Comparison of ENCODE assay signal across 15 mouse cellular contexts in genomic region chr11:20034337-20034947, GRCm38 (mm10).
A peak's percentile ranks its signal among the peaks of the same experiment; 100 is the strongest.
DNase-seq lines count a peak whose midpoint lies in the region; TF ChIP-seq lines count a peak whose summit lies in the region.
"Had no signal": no experiment of that assay in that cellular context is flagged by ENCODE, and none has a peak within 500 bp of the region (broad histone marks: within the 10 kb centered on the region; RNA-seq: fewer than 3 reads in every experiment).

No protein-coding gene starts in this region.

- TF ChIP-seq POLR2A in ES-Bruce4 (IDR thresholded peaks at IDR 0.05; ENCODE audit: insufficient read depth, low read length) = no peak
- no peak for TF ChIP-seq POLR2A in cortical plate, adult 2 months (IDR thresholded peaks at IDR 0.05; ENCODE audit: extremely low read depth, insufficient read depth, low read length)

- TF ChIP-seq CTCF in gastrocnemius, adult 2 months (IDR thresholded peaks at IDR 0.05) = no peak
- no peak for TF ChIP-seq CTCF in layer of hippocampus, adult 2 months (conservative IDR thresholded peaks at IDR 0.05)
- no peak for TF ChIP-seq CTCF in ES-Bruce4 (IDR thresholded peaks at IDR 0.05; ENCODE audit: low read depth, low read length)
- no peak for TF ChIP-seq CTCF in cortical plate, adult 2 months (IDR thresholded peaks at IDR 0.05; ENCODE audit: extremely low read depth, insufficient read depth, low read length)

- 73% methylated on average over 14 of the region's 14 CpGs for WGBS in embryonic facial prominence, embryonic 10.5 days

- no peak overlapping the region for H3K4me3 ChIP-seq in gastrocnemius, adult 2 months
- no peak overlapping the region for H3K4me3 ChIP-seq in layer of hippocampus, adult 2 months
- 0 out of 2 replicates have a peak overlapping the region, but pooled peaks have one; percentile 12 for H3K4me3 ChIP-seq in ES-Bruce4 (ENCODE audit: low read depth, low read length)
- H3K4me3 ChIP-seq in cortical plate, adult 2 months (ENCODE audit: insufficient read depth, low read length) = no peak overlapping the region
- no peak overlapping the region for H3K4me3 ChIP-seq in embryonic facial prominence, embryonic 10.5 days
- H3K4me3 ChIP-seq: embryonic facial prominence, embryonic 12.5 days; heart, embryonic 13.5 days had no signal

- no peak for TF ChIP-seq EP300 in ES-Bruce4 (IDR thresholded peaks at IDR 0.05; ENCODE audit: insufficient read depth, low read depth, low read length)

- H3K27ac ChIP-seq in gastrocnemius, adult 2 months = no peak overlapping the region
- H3K27ac ChIP-seq in layer of hippocampus, adult 2 months = peak overlapping the region; percentile 91
- no peak overlapping the region for H3K27ac ChIP-seq in ES-Bruce4 (ENCODE audit: insufficient read depth, low read length)
- peak overlapping the region; percentile 49 for H3K27ac ChIP-seq in cortical plate, adult 2 months (ENCODE audit: insufficient read depth, low read length)
- no peak overlapping the region for H3K27ac ChIP-seq in embryonic facial prominence, embryonic 10.5 days (replicated peaks)
- H3K27ac ChIP-seq: embryonic facial prominence, embryonic 12.5 days; heart, embryonic 13.5 days; hindbrain, postnatal 0 days had no signal

- H3K27me3 ChIP-seq in ES-Bruce4 (ENCODE audit: control insufficient read depth, insufficient read depth, low read length, poor library complexity, severe bottlenecking) = no peaks in the 10 kb centered on the region
- no peaks in the 10 kb centered on the region for H3K27me3 ChIP-seq in embryonic facial prominence, embryonic 10.5 days (replicated peaks; ENCODE audit: low read depth, poor library complexity, severe bottlenecking)
- H3K27me3 ChIP-seq: embryonic facial prominence, embryonic 12.5 days had no signal

- no peaks in the 10 kb centered on the region for H3K9me3 ChIP-seq in ES-Bruce4 (replicated peaks; ENCODE audit: control insufficient read depth, insufficient read depth, low read length, poor library complexity, severe bottlenecking)
- H3K9me3 ChIP-seq in embryonic facial prominence, embryonic 10.5 days = no peaks in the 10 kb centered on the region

- intact Hi-C loops in gastrocnemius, adult 2 months (cut with DNase I) = loop anchor here (5.0 kb wide), 1 partner anchor 202 kb away; no protein-coding TSS in a partner anchor

- no peaks in the 10 kb centered on the region for H3K36me3 ChIP-seq in ES-Bruce4 (ENCODE audit: control insufficient read depth, insufficient read depth, low read length, poor library complexity, severe bottlenecking)
- no peaks in the 10 kb centered on the region for H3K36me3 ChIP-seq in embryonic facial prominence, embryonic 10.5 days (replicated peaks)
- H3K36me3 ChIP-seq: embryonic facial prominence, embryonic 12.5 days; heart, embryonic 13.5 days had no signal

- H3K9ac ChIP-seq in ES-Bruce4 (ENCODE audit: low read depth, poor library complexity, severe bottlenecking) = no peak overlapping the region; the same call in 1 of the 2 replicates
- H3K9ac ChIP-seq: embryonic facial prominence, embryonic 12.5 days; heart, embryonic 13.5 days had no signal

- peaks cover 4% of the 10 kb centered on the region for H3K4me1 ChIP-seq in ES-Bruce4 (ENCODE audit: control insufficient read depth, insufficient read depth, low read length)
- peaks cover 18% of the 10 kb centered on the region for H3K4me1 ChIP-seq in cortical plate, adult 2 months (ENCODE audit: control insufficient read depth, insufficient read depth, low read length)
- peaks cover 19% of the 10 kb centered on the region for H3K4me1 ChIP-seq in embryonic facial prominence, embryonic 10.5 days

- DNase-seq in gastrocnemius, adult 2 months = peak; percentile 39
- DNase-seq in gastrocnemius, postnatal 4 days (ENCODE audit: low spot score in 2 of 2) = no peak
- no peak for DNase-seq in layer of hippocampus, adult 2 months (ENCODE audit: low spot score in 2 of 2)
- DNase-seq in layer of hippocampus, adult 18-20 months (ENCODE audit: low spot score in 2 of 2) = no peak
- no peak for DNase-seq in embryonic facial prominence, embryonic 10.5 days (ENCODE audit: low spot score)
- DNase-seq: adrenal gland, postnatal 10 days; cerebellum, adult 8-10 months; embryo, embryonic 11 days; heart, postnatal 36 days; kidney, adult 18-20 months had no signal

Comparison
In these comparisons a context has a peak if more than half of its experiments do, and no peak if none do; other contexts are left out.
1. H3K27ac ChIP-seq: peak in layer of hippocampus, adult 2 months (single experiment) and cortical plate, adult 2 months (single experiment); none in gastrocnemius, adult 2 months (single experiment), ES-Bruce4 (single experiment) and embryonic facial prominence, embryonic 10.5 days (single experiment).